Mouse (Mus musculus): ENCODE data around the gene 0610010F05Rik.

0610010F05Rik gene

GRCm38 (mm10) chr11:23557039-23557630, 76.3 kb downstream of the 0610010F05Rik start:
- DNase-seq, result no peak

- no peak for DNase-seq
These were observed 96.0 kb downstream of the 0610010F05Rik start for GRCm38 (mm10) chr11:23537446-23537845.

GRCm38 (mm10) chr11:23520473-23521205, 112.8 kb downstream of the 0610010F05Rik start, which contains the start of gene 1700093K21Rik:
TSS of gene 1700093K21Rik (minus strand) at chr11:23521155.
- DNase-seq, result peak; percentile 5 to 13

- no peak for DNase-seq
These were observed 114.5 kb downstream of the 0610010F05Rik start for GRCm38 (mm10) chr11:23518981-23519380.

- no peak for DNase-seq
These were observed 118.1 kb downstream of the 0610010F05Rik start for GRCm38 (mm10) chr11:23515315-23515714.
